Mouse (Mus musculus) CH12.LX (cell line): Measurements from ENCODE around the gene Dgkh. TPM values are rescaled to one million over a fixed set of nuclear protein-coding genes. Genes with fewer than 3 reads are reported as not detected.
A peak's percentile ranks its signal among the peaks of the same experiment; 100 is the strongest.

ENCODE experiments used
- DNase-seq: peaks from one replicate; pipeline ENCODE4 v3.0.0-alpha.2; 2013; ENCODE audit errors: extremely low read depth
- H3K27ac ChIP-seq: 2 replicates; pipeline ENCODE4 v1.5.1; 2012; ENCODE audit warnings: low read depth, mild to moderate bottlenecking, control low read depth, moderate library complexity; ENCODE audit not compliant: insufficient read depth
- H3K27me3 ChIP-seq: replicated peaks from 2 replicates; pipeline ENCODE3; 2012; ENCODE audit warnings: inconsistent platforms
- H3K36me3 ChIP-seq, 2 experiments: replicated peaks in 1 of 2; 2 replicates each; pipeline versions ENCODE3 to v1.6.1; 2012; ENCODE audit warnings: inconsistent platforms in 1 of 2, low read length in 1 of 2, mild to moderate bottlenecking in 1 of 2, mixed read lengths in 1 of 2, moderate library complexity in 1 of 2; ENCODE audit not compliant: control insufficient read depth in 1 of 2, insufficient read depth in 1 of 2
- H3K4me1 ChIP-seq, 2 experiments: 2 replicates each; pipeline ENCODE4 v1.6.1; 2012; ENCODE audit warnings: inconsistent platforms in 1 of 2, moderate library complexity in 1 of 2; ENCODE audit not compliant: insufficient read depth in 2 of 2, control insufficient read depth in 1 of 2
- H3K4me2 ChIP-seq: 2 replicates; pipeline ENCODE4 v1.6.1; 2012; ENCODE audit warnings: low read depth, mild to moderate bottlenecking, control low read depth; ENCODE audit not compliant: poor library complexity, insufficient read depth, severe bottlenecking
- H3K4me3 ChIP-seq, 3 experiments: fragments of 150-350 bp in 1 of 3; sonication (generic) in 1 of 3; replicated peaks in 1 of 3; 2 replicates each; pipeline versions ENCODE3 to v1.5.1; 2011 to 2012; ENCODE audit warnings: low read depth in 2 of 3, low read length in 2 of 3, mild to moderate bottlenecking in 2 of 3, moderate library complexity in 2 of 3, control low read depth in 1 of 3, improper control_type of control experiment in 1 of 3, inconsistent platforms in 1 of 3, mixed read lengths in 1 of 3; ENCODE audit not compliant: poor library complexity in 1 of 3
- H3K79me2 ChIP-seq: replicated peaks from 2 replicates; pipeline ENCODE4 v1.6.1; 2012; ENCODE audit warnings: mild to moderate bottlenecking, moderate library complexity; ENCODE audit not compliant: control insufficient read depth, poor library complexity, insufficient read depth, severe bottlenecking; ENCODE audit errors: extremely low read depth
- H3K9ac ChIP-seq: 2 replicates; pipeline ENCODE4 v1.6.1; 2012; ENCODE audit warnings: low read depth, mild to moderate bottlenecking, control low read depth, moderate library complexity; ENCODE audit not compliant: insufficient read depth
- H3K9me3 ChIP-seq: replicated peaks from 2 replicates; pipeline ENCODE3; 2012; ENCODE audit warnings: low read length, inconsistent platforms, mixed read lengths
- BHLHE40 ChIP-seq: IDR thresholded peaks from 2 replicates; pipeline ENCODE4 v1.6.1; 2011; ENCODE audit warnings: mild to moderate bottlenecking, low read depth, low read length, improper control_type of control experiment
- CHD1 ChIP-seq: IDR thresholded peaks from 2 replicates; pipeline ENCODE4 v1.6.1; 2012; ENCODE audit warnings: low read depth, low read length, improper control_type of control experiment, inconsistent platforms
- CTCF ChIP-seq, 2 experiments: IDR thresholded peaks in 1 of 2; conservative IDR thresholded peaks in 1 of 2; 2 replicates each; pipeline ENCODE4 v1.5.1; 2011 to 2012; ENCODE audit warnings: low read depth in 2 of 2, low read length in 2 of 2, improper control_type of control experiment in 1 of 2, inconsistent platforms in 1 of 2, mild to moderate bottlenecking in 1 of 2, moderate library complexity in 1 of 2
- E2F4 ChIP-seq: IDR thresholded peaks from 2 replicates; pipeline ENCODE4 v1.6.1; 2011; ENCODE audit warnings: low read depth, low read length, improper control_type of control experiment; ENCODE audit not compliant: insufficient replicate concordance
- ELF1 ChIP-seq: IDR thresholded peaks from 2 replicates; pipeline ENCODE4 v1.6.1; 2014; ENCODE audit warnings: low read depth, mild to moderate bottlenecking, inconsistent platforms, low read length, improper control_type of control experiment
- ETS1 ChIP-seq: conservative IDR thresholded peaks from 2 replicates; pipeline ENCODE4 v1.6.1; 2012; ENCODE audit warnings: low read depth, mild to moderate bottlenecking, inconsistent platforms, low read length, improper control_type of control experiment, moderate library complexity
- GABPA ChIP-seq: IDR thresholded peaks from 2 replicates; pipeline ENCODE4 v1.6.1; 2012; ENCODE audit warnings: low read depth, low read length, improper control_type of control experiment, inconsistent platforms; ENCODE audit not compliant: insufficient replicate concordance
- HCFC1 ChIP-seq: IDR thresholded peaks from 2 replicates; pipeline ENCODE4 v1.6.1; 2012; ENCODE audit warnings: low read depth, mild to moderate bottlenecking, inconsistent platforms, low read length, improper control_type of control experiment
- IRF4 ChIP-seq: IDR thresholded peaks from 2 replicates; pipeline ENCODE4 v1.6.1; 2014; ENCODE audit warnings: low read depth, mild to moderate bottlenecking, inconsistent platforms, low read length, improper control_type of control experiment
- JUND ChIP-seq: conservative IDR thresholded peaks from 2 replicates; pipeline ENCODE4 v1.6.1; 2011; ENCODE audit warnings: low read depth, low read length, improper control_type of control experiment
- MAFK ChIP-seq: IDR thresholded peaks from 2 replicates; pipeline ENCODE4 v1.6.1; 2011; ENCODE audit warnings: low read length, improper control_type of control experiment; ENCODE audit not compliant: insufficient replicate concordance
- MAZ ChIP-seq: IDR thresholded peaks from 2 replicates; pipeline ENCODE4 v1.6.1; 2012; ENCODE audit warnings: low read depth, mild to moderate bottlenecking, inconsistent platforms, low read length, improper control_type of control experiment, moderate library complexity
- MEF2A ChIP-seq: IDR thresholded peaks from 2 replicates; pipeline ENCODE4 v1.6.1; 2014; ENCODE audit warnings: low read depth, mild to moderate bottlenecking, inconsistent platforms, low read length, improper control_type of control experiment, borderline replicate concordance
- MXI1 ChIP-seq: IDR thresholded peaks from 2 replicates; pipeline ENCODE4 v1.6.1; 2011; ENCODE audit warnings: mild to moderate bottlenecking, low read depth, low read length, improper control_type of control experiment
- POLR2A ChIP-seq: IDR thresholded peaks from 2 replicates; pipeline ENCODE4 v1.6.1; 2011; ENCODE audit warnings: low read depth, mild to moderate bottlenecking, improper control_type of control experiment, low read length
- RAD21 ChIP-seq: IDR thresholded peaks from 2 replicates; pipeline ENCODE4 v1.6.1; 2011; ENCODE audit warnings: low read depth, mild to moderate bottlenecking, low read length, improper control_type of control experiment, moderate library complexity
- SMC3 ChIP-seq: IDR thresholded peaks from 2 replicates; pipeline ENCODE4 v1.6.1; 2011; ENCODE audit warnings: low read depth, low read length, improper control_type of control experiment
- UBTF ChIP-seq: IDR thresholded peaks from 2 replicates; pipeline ENCODE4 v1.6.1; 2012; ENCODE audit warnings: low read depth, mild to moderate bottlenecking, inconsistent platforms, low read length, improper control_type of control experiment, moderate library complexity
- USF1 ChIP-seq: IDR thresholded peaks from 2 replicates; pipeline ENCODE4 v1.6.1; 2014; ENCODE audit warnings: low read depth, mild to moderate bottlenecking, inconsistent platforms, low read length, improper control_type of control experiment
- ZC3H11A ChIP-seq: IDR thresholded peaks from 2 replicates; pipeline ENCODE4 v1.6.1; 2012; ENCODE audit warnings: low read depth, mild to moderate bottlenecking, inconsistent platforms, low read length, improper control_type of control experiment
- ZMIZ1 ChIP-seq: IDR thresholded peaks from 2 replicates; pipeline ENCODE4 v1.6.1; 2012; ENCODE audit warnings: low read depth, mild to moderate bottlenecking, inconsistent platforms, low read length, improper control_type of control experiment
- ZNF384 ChIP-seq: IDR thresholded peaks from 2 replicates; pipeline ENCODE4 v1.6.1; 2012; ENCODE audit warnings: low read depth, low read length, improper control_type of control experiment, inconsistent platforms
- dilution Hi-C: fragments of 300-500 bp; cut with MboI; formaldehyde crosslinking; loops from 2 replicates; pipeline ENCODE4 v1.14.3; 2020; ENCODE audit warnings: low sequenced_read_pairs; ENCODE audit not compliant: extremely low pct_unique_long_range_greater_than_20kb, extremely low pct_ligation_motif_present
- in situ Hi-C: fragments of 300-500 bp; cut with MboI; formaldehyde crosslinking; loops from 3 replicates; pipeline ENCODE4 v1.14.3; 2019; ENCODE audit warnings: low sequenced_read_pairs, low pct_ligation_motif_present, low pct_unique_long_range_greater_than_20kb, mixed read lengths
- polyA plus RNA-seq: library from polyadenylated mRNA; unstranded; fragments of >175 nt; gene quantifications from 2 replicates; pipeline ENCODE4 v1.2.1, GENCODE M21; 2012; ENCODE audit warnings: low read depth; ENCODE audit not compliant: insufficient read length
- total RNA-seq, 2 experiments: library from RNA; depleted of rRNA; stranded (reverse); fragments of 300-350 nt in 1 of 2; fragments of >200 nt in 1 of 2; gene quantifications; 2 replicates each; pipeline ENCODE4 v1.2.3; 2012 to 2014

Dgkh gene
- total and polyA plus RNA-seq, 3 experiments: 0.83 to 3.3 (median 2.4) TPM

GRCm38 (mm10) chr14:78618883-78619295, 113.7 kb downstream of the Dgkh start:
- Histone ChIP-seq H3K4me3 (no peak overlapping the region), H3K4me1 (no peaks in the 10 kb centered on the region), H3K9me3 (no peaks in the 10 kb centered on the region), H3K27ac (no peak overlapping the region), H3K4me2 (no peak overlapping the region), H3K9ac (no peak overlapping the region), H3K79me2 (no peaks in the 10 kb centered on the region), H3K27me3 (no peaks in the 10 kb centered on the region), H3K36me3 (peaks cover 0 to 16% of the 10 kb centered on the region in 2 experiments)
- DNase-seq: no peak
- dilution Hi-C loops (no loop called here), in situ Hi-C loops (no loop called here)
- TF ChIP-seq CTCF (conservative IDR thresholded peaks at IDR 0.05 in 1 of 2, IDR thresholded peaks at IDR 0.05 in 1 of 2; ENCODE audit: low read depth in 2 of 2, low read length in 2 of 2) (no peak), CHD1 (no peak), MXI1 (no peak), USF1 (no peak), JUND (no peak), MAFK (no peak), GABPA (no peak), UBTF (no peak)

- no peaks in the 10 kb centered on the region for H3K9me3 ChIP-seq
- dilution Hi-C loops: no loop called here
- H3K4me1 ChIP-seq: peaks cover 4 to 8% of the 10 kb centered on the region in 2 experiments; a peak in 3 of 4 replicates
- no peak overlapping the region for H3K4me2 ChIP-seq
- no peaks in the 10 kb centered on the region for H3K79me2 ChIP-seq
- peaks cover 0 to 9% of the 10 kb centered on the region in 2 experiments for H3K36me3 ChIP-seq
- no peak for DNase-seq
- H3K9ac ChIP-seq: no peak overlapping the region
- in situ Hi-C loops: no loop called here
- TF ChIP-seq IRF4 (no peak), E2F4 (no peak), RAD21 (peak; percentile 30), MEF2A (no peak), ZC3H11A (no peak), CHD1 (no peak), HCFC1 (no peak), ETS1 (no peak), BHLHE40 (no peak), POLR2A (no peak), UBTF (no peak), ZMIZ1 (no peak), ELF1 (no peak), MXI1 (no peak), CTCF (conservative IDR thresholded peaks at IDR 0.05 in 1 of 2, IDR thresholded peaks at IDR 0.05 in 1 of 2; ENCODE audit: low read depth in 2 of 2, low read length in 2 of 2) (peak; percentile 50 to 62; a peak in 3 of 4 replicates), ZNF384 (no peak), SMC3 (peak; percentile 36), MAZ (no peak)
- H3K4me3 ChIP-seq: no peak overlapping the region
- H3K27me3 ChIP-seq: no peaks in the 10 kb centered on the region
- H3K27ac ChIP-seq: no peak overlapping the region
These were observed 119.0 kb downstream of the Dgkh start for GRCm38 (mm10) chr14:78613569-78613968.
